Mouse (Mus musculus) limb, embryonic 14.5 days (tissue): ENCODE data around the gene Zscan5b. TPM values are rescaled to one million over a fixed set of nuclear protein-coding genes. Genes with fewer than 3 reads are reported as not detected.

Experiments used
- ATAC-seq: fragments of 200-750 bp; cut with Nextera tagmentation; 2 replicates; pipeline ENCODE4 v1.8.0; 2017; ENCODE audit warnings: low read depth, moderate number of reproducible peaks, moderate TSS enrichment; ENCODE audit not compliant: low FRiP score
- DNase-seq: peaks from one replicate; pipeline ENCODE4 v3.0.0-alpha.2; 2015; ENCODE audit warnings: low spot score
- H3K27ac ChIP-seq: fragments of 300-500 bp; sonication (generic); replicated peaks from 2 replicates; pipeline ENCODE4 v1.5.1; 2014; ENCODE audit warnings: low read depth, mild to moderate bottlenecking, low read length, moderate library complexity, mixed read lengths
- H3K27me3 ChIP-seq: fragments of 300-500 bp; sonication (generic); 2 replicates; pipeline ENCODE4 v1.6.1; 2014; ENCODE audit warnings: low read length, mixed read lengths; ENCODE audit not compliant: control insufficient read depth, insufficient read depth
- H3K36me3 ChIP-seq: fragments of 300-500 bp; sonication (generic); 2 replicates; pipeline ENCODE4 v1.6.1; 2014; ENCODE audit warnings: mild to moderate bottlenecking, low read length, moderate library complexity, mixed read lengths; ENCODE audit not compliant: control insufficient read depth, insufficient read depth
- H3K4me1 ChIP-seq: fragments of 300-500 bp; sonication (generic); 2 replicates; pipeline ENCODE4 v1.6.1; 2014; ENCODE audit warnings: antibody characterized with exemption, low read length, mixed read lengths; ENCODE audit not compliant: control insufficient read depth, insufficient read depth
- H3K4me2 ChIP-seq: fragments of 300-500 bp; sonication (generic); replicated peaks from 2 replicates; pipeline ENCODE4 v1.6.1; 2014; ENCODE audit warnings: low read depth, mild to moderate bottlenecking, low read length, moderate library complexity; ENCODE audit not compliant: severe bottlenecking
- H3K4me3 ChIP-seq: fragments of 300-500 bp; sonication (generic); replicated peaks from 2 replicates; pipeline ENCODE4 v1.5.1; 2014; ENCODE audit warnings: low read length
- H3K9ac ChIP-seq: fragments of 300-500 bp; sonication (generic); 2 replicates; pipeline ENCODE4 v1.6.1; 2014; ENCODE audit warnings: mild to moderate bottlenecking, low read depth, low read length, moderate library complexity; ENCODE audit not compliant: severe bottlenecking
- H3K9me3 ChIP-seq: fragments of 300-500 bp; sonication (generic); 2 replicates; pipeline ENCODE4 v1.6.1; 2016; ENCODE audit warnings: low read length; ENCODE audit not compliant: control insufficient read depth
- POLR2A ChIP-seq: fragments of 200-500 bp; IDR thresholded peaks from 2 replicates; pipeline ENCODE4 v1.8.0; 2012; ENCODE audit warnings: inconsistent platforms, mild to moderate bottlenecking, moderate library complexity, borderline replicate concordance; ENCODE audit not compliant: insufficient read depth, insufficient read length; ENCODE audit errors: extremely low read depth
- WGBS: fragments of 180-500 bp; shearing (Covaris S2); extraction: QIAGEN DNeasy Blood & Tissue Kit; methylation state at CpG from one replicate; pipeline ENCODE4 v1.1.7; 2014; 5-methylcytosine and 5-hydroxymethylcytosine counted together
- polyA plus RNA-seq, 2 experiments: library from polyadenylated mRNA; depleted of rRNA in 1 of 2; stranded (reverse) in 1 of 2; unstranded in 1 of 2; fragments of >200 nt; fragmentation: Nextera tagmentation in 1 of 2; extraction: Ambion mirVana in 1 of 2; gene quantifications; 2 replicates each; pipeline versions ENCODE4 v1.2.1 to v1.2.3; 2012 to 2014

Gene Zscan5b
- polyA plus RNA-seq, 2 experiments = not detected

GRCm38 (mm10) chr7:6262120-6262519 lies 40.0 kb downstream of the Zscan5b start:
- Histone ChIP-seq H3K4me3 (no peak overlapping the region), H3K4me1 (no peaks in the 10 kb centered on the region), H3K27me3 (no peaks in the 10 kb centered on the region), H3K27ac (no peak overlapping the region), H3K36me3 (no peaks in the 10 kb centered on the region), H3K9ac (no peak overlapping the region), H3K4me2 (no peak overlapping the region), H3K9me3 (no peaks in the 10 kb centered on the region)
- DNase-seq (no peak), ATAC-seq (no peak)
- WGBS = 90% methylated on average over 3 of the region's 3 CpGs
- no peak for TF ChIP-seq POLR2A

GRCm38 (mm10) chr7:6262984-6263383 lies 40.9 kb downstream of the Zscan5b start:
- no peaks in the 10 kb centered on the region for H3K9me3 ChIP-seq
- H3K27me3 ChIP-seq = no peaks in the 10 kb centered on the region
- H3K4me3 ChIP-seq = no peak overlapping the region
- no peak overlapping the region for H3K9ac ChIP-seq
- H3K4me2 ChIP-seq = no peak overlapping the region
- ATAC-seq (no peak), DNase-seq (no peak)
- H3K27ac ChIP-seq = no peak overlapping the region
- WGBS = 88% methylated on average over 4 of the region's 4 CpGs
- no peak for TF ChIP-seq POLR2A
- H3K4me1 ChIP-seq = no peaks in the 10 kb centered on the region
- no peaks in the 10 kb centered on the region for H3K36me3 ChIP-seq

DNA sequence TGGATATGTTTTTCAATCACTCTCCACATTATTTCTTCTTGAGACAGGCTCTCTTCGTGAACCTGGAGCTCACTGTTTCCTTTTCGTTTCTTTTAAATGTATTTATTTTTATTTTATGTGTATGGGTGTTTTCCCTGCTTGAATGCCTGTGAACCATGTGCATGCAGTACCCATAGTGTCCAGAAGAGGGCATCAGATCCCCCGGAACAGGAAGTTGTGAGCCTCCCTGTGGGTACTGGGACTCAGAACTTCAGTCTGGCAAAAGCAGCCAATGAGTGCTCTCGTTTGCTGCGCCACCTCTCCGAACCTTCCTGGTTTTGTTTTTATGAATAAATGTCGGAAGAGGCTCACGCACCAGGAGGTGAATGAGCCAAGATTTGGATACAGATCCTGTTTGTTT lies 43.6 kb downstream of the Zscan5b start:
- no peak for ATAC-seq
- WGBS = 67% methylated on average over 8 of the region's 8 CpGs
- H3K9ac ChIP-seq = no peak overlapping the region
- H3K4me1 ChIP-seq = no peaks in the 10 kb centered on the region
- no peak overlapping the region for H3K27ac ChIP-seq
- H3K27me3 ChIP-seq = no peaks in the 10 kb centered on the region
- TF ChIP-seq POLR2A = no peak
- no peaks in the 10 kb centered on the region for H3K9me3 ChIP-seq
- H3K4me2 ChIP-seq = no peak overlapping the region
- H3K36me3 ChIP-seq = no peaks in the 10 kb centered on the region
- DNase-seq = no peak
- H3K4me3 ChIP-seq = no peak overlapping the region

GRCm38 (mm10) chr7:6277906-6278305 lies 55.8 kb downstream of the Zscan5b start:
- Histone ChIP-seq H3K4me1 (no peaks in the 10 kb centered on the region), H3K9ac (no peak overlapping the region), H3K36me3 (no peaks in the 10 kb centered on the region), H3K4me2 (no peak overlapping the region), H3K4me3 (no peak overlapping the region), H3K27ac (no peak overlapping the region), H3K9me3 (no peaks in the 10 kb centered on the region), H3K27me3 (no peaks in the 10 kb centered on the region)
- no peak for DNase-seq
- ATAC-seq = no peak
- 45% methylated on average over 3 of the region's 3 CpGs for WGBS
- no peak for TF ChIP-seq POLR2A

DNA sequence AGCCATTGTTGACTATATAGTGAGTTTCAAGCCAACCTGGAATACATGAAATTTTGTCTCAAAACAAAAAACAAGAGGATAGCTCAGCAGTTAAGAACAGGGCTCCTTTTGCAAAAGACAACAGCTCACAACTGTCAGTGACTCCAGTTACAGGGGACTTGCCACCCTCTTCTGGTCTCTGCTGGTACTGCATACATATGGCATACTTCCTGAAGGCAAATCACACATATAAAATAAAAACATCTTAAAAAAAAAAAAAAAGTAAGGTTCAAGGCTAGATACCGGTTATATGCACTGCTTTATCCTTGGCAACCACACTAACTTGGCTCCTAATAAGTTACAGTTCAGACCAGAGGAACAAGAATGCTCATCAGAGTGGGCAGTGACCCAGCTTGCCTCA lies 60.7 kb downstream of the Zscan5b start:
- Histone ChIP-seq H3K36me3 (no peaks in the 10 kb centered on the region), H3K4me1 (peaks cover 6% of the 10 kb centered on the region; the same call in 1 of the 2 replicates), H3K9me3 (no peaks in the 10 kb centered on the region), H3K27me3 (no peaks in the 10 kb centered on the region), H3K27ac (peak overlapping the region; percentile 79; the same call in 1 of the 2 replicates), H3K9ac (no peak overlapping the region), H3K4me2 (peak overlapping the region; percentile 55), H3K4me3 (peak overlapping the region; percentile 47)
- no peak for TF ChIP-seq POLR2A
- ATAC-seq (no peak), DNase-seq (peak; percentile 90)
- 3% methylated on average over 1 of the region's 1 CpGs for WGBS
